Mouse (Mus musculus): ENCODE results near the gene Ap3b1. TPM values are rescaled to one million over a fixed set of nuclear protein-coding genes. Genes with fewer than 3 reads are reported as not detected.

The Ap3b1 gene
- polyA plus RNA-seq, 1 experiment: 29.3 TPM

GRCm38 (mm10) chr13:94513157-94513767 is 154.5 kb downstream of the Ap3b1 start:
- Histone ChIP-seq H3K79me2 (ENCODE audit: control insufficient read depth, insufficient read depth) (no peaks in the 10 kb centered on the region), H3K4me2 (ENCODE audit: low read depth) (no peak overlapping the region), H3K4me3 (no peak overlapping the region), H3K36me3 (ENCODE audit: control insufficient read depth, insufficient read depth) (no peaks in the 10 kb centered on the region), H3K27me3 (ENCODE audit: control insufficient read depth, insufficient read depth, insufficient read length) (no peaks in the 10 kb centered on the region), H3ac (ENCODE audit: control insufficient read depth, insufficient read length) (no peak overlapping the region)
- TF ChIP-seq TCF12 (IDR thresholded peaks at IDR 0.05; ENCODE audit: insufficient read depth, poor library complexity, severe bottlenecking) (no peak), MYOD1 (IDR thresholded peaks at IDR 0.05; ENCODE audit: control insufficient read depth in 1 of 3, insufficient read length in 2 of 3, low read depth in 2 of 3) (no peak), E2F4 (IDR thresholded peaks at IDR 0.05; ENCODE audit: insufficient read depth) (no peak), POLR2AphosphoS2 (IDR thresholded peaks at IDR 0.05; ENCODE audit: insufficient read length, low read depth) (no peak), REST (IDR thresholded peaks at IDR 0.05; ENCODE audit: insufficient read depth, insufficient read length) (no peak), MYOG (IDR thresholded peaks at IDR 0.05; ENCODE audit: control insufficient read depth in 1 of 3, insufficient read depth in 1 of 3, insufficient read length in 2 of 3, low read depth in 2 of 3) (no peak), POLR2A (IDR thresholded peaks at IDR 0.05; ENCODE audit: insufficient read length, low read depth) (no peak), TCF3 (IDR thresholded peaks at IDR 0.05; ENCODE audit: insufficient read length, low read depth) (no peak), MAX (IDR thresholded peaks at IDR 0.05; ENCODE audit: low read depth) (no peak), USF1 (IDR thresholded peaks at IDR 0.05; ENCODE audit: low read depth) (no peak)

GRCm38 (mm10) chr13:94513898-94514297 is 155.1 kb downstream of the Ap3b1 start:
- no peaks in the 10 kb centered on the region for H3K36me3 ChIP-seq (ENCODE audit: control insufficient read depth, insufficient read depth)
- no peaks in the 10 kb centered on the region for H3K79me2 ChIP-seq (ENCODE audit: control insufficient read depth, insufficient read depth)
- H3ac ChIP-seq (ENCODE audit: control insufficient read depth, insufficient read length): no peak overlapping the region
- no peak overlapping the region for H3K4me2 ChIP-seq (ENCODE audit: low read depth)
- TF ChIP-seq POLR2AphosphoS2 (IDR thresholded peaks at IDR 0.05; ENCODE audit: insufficient read length, low read depth) (no peak), REST (IDR thresholded peaks at IDR 0.05; ENCODE audit: insufficient read depth, insufficient read length) (no peak), USF1 (IDR thresholded peaks at IDR 0.05; ENCODE audit: low read depth) (no peak), SRF (IDR thresholded peaks at IDR 0.05; ENCODE audit: control insufficient read depth, insufficient read length, low read depth) (no peak), MYOD1 (IDR thresholded peaks at IDR 0.05; ENCODE audit: control insufficient read depth in 1 of 3, insufficient read length in 2 of 3, low read depth in 2 of 3) (no peak), MAX (IDR thresholded peaks at IDR 0.05; ENCODE audit: low read depth) (no peak), TCF3 (IDR thresholded peaks at IDR 0.05; ENCODE audit: insufficient read length, low read depth) (no peak), E2F4 (IDR thresholded peaks at IDR 0.05; ENCODE audit: insufficient read depth) (no peak), CEBPB (IDR thresholded peaks at IDR 0.05; ENCODE audit: insufficient read depth, poor library complexity, severe bottlenecking) (no peak), TCF12 (IDR thresholded peaks at IDR 0.05; ENCODE audit: insufficient read depth, poor library complexity, severe bottlenecking) (no peak), POLR2A (IDR thresholded peaks at IDR 0.05; ENCODE audit: insufficient read length, low read depth) (no peak), MYOG (IDR thresholded peaks at IDR 0.05; ENCODE audit: control insufficient read depth in 1 of 3, insufficient read depth in 1 of 3, insufficient read length in 2 of 3, low read depth in 2 of 3) (no peak)
- H3K4me3 ChIP-seq: no peak overlapping the region
- no peaks in the 10 kb centered on the region for H3K27me3 ChIP-seq (ENCODE audit: control insufficient read depth, insufficient read depth, insufficient read length)

GRCm38 (mm10) chr13:94514992-94515391 is 156.2 kb downstream of the Ap3b1 start:
- Histone ChIP-seq H3ac (ENCODE audit: control insufficient read depth, insufficient read length) (no peak overlapping the region), H3K4me3 (no peak overlapping the region), H3K27me3 (ENCODE audit: control insufficient read depth, insufficient read depth, insufficient read length) (no peaks in the 10 kb centered on the region), H3K4me2 (ENCODE audit: low read depth) (no peak overlapping the region), H3K79me2 (ENCODE audit: control insufficient read depth, insufficient read depth) (no peaks in the 10 kb centered on the region), H3K36me3 (ENCODE audit: control insufficient read depth, insufficient read depth) (no peaks in the 10 kb centered on the region)
- TF ChIP-seq SRF (IDR thresholded peaks at IDR 0.05; ENCODE audit: control insufficient read depth, insufficient read length, low read depth) (no peak), MYOD1 (IDR thresholded peaks at IDR 0.05; ENCODE audit: control insufficient read depth in 1 of 3, insufficient read length in 2 of 3, low read depth in 2 of 3) (no peak), POLR2A (IDR thresholded peaks at IDR 0.05; ENCODE audit: insufficient read length, low read depth) (no peak), TCF12 (IDR thresholded peaks at IDR 0.05; ENCODE audit: insufficient read depth, poor library complexity, severe bottlenecking) (no peak), MYOG (IDR thresholded peaks at IDR 0.05; ENCODE audit: control insufficient read depth in 1 of 3, insufficient read depth in 1 of 3, insufficient read length in 2 of 3, low read depth in 2 of 3) (no peak), CEBPB (IDR thresholded peaks at IDR 0.05; ENCODE audit: insufficient read depth, poor library complexity, severe bottlenecking) (no peak), REST (IDR thresholded peaks at IDR 0.05; ENCODE audit: insufficient read depth, insufficient read length) (no peak), USF1 (IDR thresholded peaks at IDR 0.05; ENCODE audit: low read depth) (no peak), POLR2AphosphoS2 (IDR thresholded peaks at IDR 0.05; ENCODE audit: insufficient read length, low read depth) (no peak), TCF3 (IDR thresholded peaks at IDR 0.05; ENCODE audit: insufficient read length, low read depth) (no peak), MAX (IDR thresholded peaks at IDR 0.05; ENCODE audit: low read depth) (no peak), E2F4 (IDR thresholded peaks at IDR 0.05; ENCODE audit: insufficient read depth) (no peak)

GRCm38 (mm10) chr13:94516532-94516931 is 157.8 kb downstream of the Ap3b1 start:
- Histone ChIP-seq H3K79me2 (ENCODE audit: control insufficient read depth, insufficient read depth) (no peaks in the 10 kb centered on the region), H3ac (ENCODE audit: control insufficient read depth, insufficient read length) (no peak overlapping the region), H3K4me3 (no peak overlapping the region), H3K27me3 (ENCODE audit: control insufficient read depth, insufficient read depth, insufficient read length) (no peaks in the 10 kb centered on the region), H3K4me2 (ENCODE audit: low read depth) (no peak overlapping the region), H3K36me3 (ENCODE audit: control insufficient read depth, insufficient read depth) (no peaks in the 10 kb centered on the region)
- no peak for TF ChIP-seq TCF3 (IDR thresholded peaks at IDR 0.05; ENCODE audit: insufficient read length, low read depth)
- no peak for TF ChIP-seq USF1 (IDR thresholded peaks at IDR 0.05; ENCODE audit: low read depth)
- TF ChIP-seq POLR2AphosphoS2 (IDR thresholded peaks at IDR 0.05; ENCODE audit: insufficient read length, low read depth): no peak
- TF ChIP-seq POLR2A (IDR thresholded peaks at IDR 0.05; ENCODE audit: insufficient read length, low read depth): no peak
- no peak for TF ChIP-seq REST (IDR thresholded peaks at IDR 0.05; ENCODE audit: insufficient read depth, insufficient read length)
- TF ChIP-seq E2F4 (IDR thresholded peaks at IDR 0.05; ENCODE audit: insufficient read depth): no peak
- no peak for TF ChIP-seq TCF12 (IDR thresholded peaks at IDR 0.05; ENCODE audit: insufficient read depth, poor library complexity, severe bottlenecking)
- TF ChIP-seq MYOD1 (IDR thresholded peaks at IDR 0.05; ENCODE audit: control insufficient read depth in 1 of 3, insufficient read length in 2 of 3, low read depth in 2 of 3): no peak
- no peak for TF ChIP-seq MYOG (IDR thresholded peaks at IDR 0.05; ENCODE audit: control insufficient read depth in 1 of 3, insufficient read depth in 1 of 3, insufficient read length in 2 of 3, low read depth in 2 of 3)
- TF ChIP-seq CEBPB (IDR thresholded peaks at IDR 0.05; ENCODE audit: insufficient read depth, poor library complexity, severe bottlenecking): no peak

Measured in myocyte (in vitro differentiated cells).